Comparison of ENCODE assay signal across 23 mouse cellular contexts in the genomic region with DNA sequence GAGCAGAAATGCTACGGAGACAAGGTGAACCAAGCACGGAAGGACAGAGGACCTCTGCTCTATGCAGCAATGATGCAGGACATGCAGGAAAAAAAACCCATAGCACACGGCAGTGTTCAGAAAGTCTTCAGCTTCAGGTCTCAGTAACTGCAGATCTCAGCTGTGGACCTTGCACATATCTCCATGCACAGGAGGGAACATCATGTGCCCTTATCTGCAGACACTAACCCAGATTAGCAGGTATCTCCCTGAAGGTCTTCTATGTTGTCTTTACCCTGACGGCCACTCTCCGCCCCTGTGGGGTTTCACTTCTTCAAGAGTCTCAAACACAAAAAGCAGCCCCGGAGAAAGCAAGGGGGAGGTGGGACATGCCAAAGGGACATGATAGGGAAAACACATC.
DNase-seq lines count a peak whose midpoint lies in the region; ATAC-seq and TF ChIP-seq lines count a peak whose summit lies in the region.
"Had no signal": no experiment of that assay in that cellular context is flagged by ENCODE, and none has a peak within 500 bp of the region (broad histone marks: within the 10 kb centered on the region; RNA-seq: fewer than 3 reads in every experiment).

No protein-coding gene starts in this region.

- H3K27me3 ChIP-seq in liver, embryonic 12.5 days (replicated peaks), result no peaks in the 10 kb centered on the region
- H3K27me3 ChIP-seq in liver, postnatal 0 days (ENCODE audit: insufficient read depth, low read length), result no peaks in the 10 kb centered on the region
- H3K27me3 ChIP-seq in liver, embryonic 16.5 days (ENCODE audit: control insufficient read depth, insufficient read depth, low read depth, low read length), result no peaks in the 10 kb centered on the region
- H3K27me3 ChIP-seq: embryonic facial prominence, embryonic 12.5 days; hindbrain, embryonic 15.5 days; intestine, embryonic 15.5 days; limb, embryonic 13.5 days; neural tube, embryonic 15.5 days had no signal

- ATAC-seq in liver, embryonic 12.5 days, result peak; percentile 81
- ATAC-seq in liver, postnatal 0 days, result no peak
- ATAC-seq in liver, embryonic 16.5 days (ENCODE audit: low read depth), result peak; percentile 66
- ATAC-seq: intestine, embryonic 15.5 days had no signal

- DNase-seq in liver, postnatal 0 days, result no peak
- peak; percentile 14 for DNase-seq in c-Kit-positive CD71-positive TER-119-negative erythroid progenitor cells, embryonic 14.5 days (ENCODE audit: low read depth)
- no peak for DNase-seq in spleen, postnatal 10 days (ENCODE audit: low spot score in 2 of 2)
- DNase-seq in kidney, adult 9 months, result no peak
- no peak for DNase-seq in ovary, adult 18-20 months (ENCODE audit: low spot score)
- DNase-seq: adrenal gland, postnatal 14 days; B cell, adult 2 months; cerebellum, adult 11 months; cerebellum, postnatal 14 days; forebrain, postnatal 0 days; gastrocnemius, postnatal 14 days; kidney, adult 8-10 months; kidney, postnatal 14 days; layer of hippocampus, postnatal 36 days; lung, embryonic 14.5 days; thymus, adult 18-20 months had no signal

- no peak overlapping the region for H3K4me3 ChIP-seq in liver, embryonic 12.5 days
- no peak overlapping the region for H3K4me3 ChIP-seq in liver, postnatal 0 days (ENCODE audit: low read depth, low read length)
- H3K4me3 ChIP-seq in liver, embryonic 16.5 days (ENCODE audit: low read depth, low read length), result no peak overlapping the region
- H3K4me3 ChIP-seq: embryonic facial prominence, embryonic 12.5 days; hindbrain, embryonic 15.5 days; intestine, embryonic 15.5 days; limb, embryonic 13.5 days; neural tube, embryonic 15.5 days had no signal

- no peak for TF ChIP-seq EP300 in liver, postnatal 0 days (IDR thresholded peaks at IDR 0.05; ENCODE audit: low read depth)

- no peak overlapping the region for H3K27ac ChIP-seq in liver, embryonic 12.5 days
- H3K27ac ChIP-seq in liver, postnatal 0 days (ENCODE audit: low read depth), result no peak overlapping the region
- H3K27ac ChIP-seq in liver, embryonic 16.5 days (ENCODE audit: low read length), result no peak overlapping the region
- H3K27ac ChIP-seq: embryonic facial prominence, embryonic 12.5 days; intestine, embryonic 15.5 days; limb, embryonic 13.5 days; neural tube, embryonic 15.5 days had no signal

- no peak overlapping the region for H3K9ac ChIP-seq in liver, embryonic 12.5 days
- no peak overlapping the region for H3K9ac ChIP-seq in liver, postnatal 0 days (replicated peaks)
- H3K9ac ChIP-seq in liver, embryonic 16.5 days (ENCODE audit: low read depth, low read length), result no peak overlapping the region
- H3K9ac ChIP-seq: embryonic facial prominence, embryonic 12.5 days; hindbrain, embryonic 15.5 days; intestine, embryonic 15.5 days; limb, embryonic 13.5 days; lung, embryonic 14.5 days; neural tube, embryonic 15.5 days had no signal

- peaks cover 23% of the 10 kb centered on the region for H3K4me1 ChIP-seq in liver, embryonic 12.5 days
- no peaks in the 10 kb centered on the region for H3K4me1 ChIP-seq in liver, postnatal 0 days (ENCODE audit: insufficient read depth)
- H3K4me1 ChIP-seq in liver, embryonic 16.5 days (ENCODE audit: control insufficient read depth, low read depth, low read length), result no peaks in the 10 kb centered on the region; the same call in none of the 2 replicates
- H3K4me1 ChIP-seq: embryonic facial prominence, embryonic 12.5 days; intestine, embryonic 15.5 days; limb, embryonic 13.5 days had no signal

- H3K4me2 ChIP-seq in liver, embryonic 12.5 days, result peak overlapping the region; percentile 29
- no peak overlapping the region for H3K4me2 ChIP-seq in liver, postnatal 0 days (ENCODE audit: low read depth, low read length)
- H3K4me2 ChIP-seq in liver, embryonic 16.5 days (ENCODE audit: low read depth, low read length), result no peak overlapping the region
- H3K4me2 ChIP-seq: embryonic facial prominence, embryonic 12.5 days; hindbrain, embryonic 15.5 days; intestine, embryonic 15.5 days; limb, embryonic 13.5 days; lung, embryonic 14.5 days; neural tube, embryonic 15.5 days had no signal

- H3K36me3 ChIP-seq in liver, embryonic 12.5 days, result no peaks in the 10 kb centered on the region
- H3K36me3 ChIP-seq in liver, postnatal 0 days (replicated peaks; ENCODE audit: insufficient read depth, low read length), result no peaks in the 10 kb centered on the region
- no peaks in the 10 kb centered on the region for H3K36me3 ChIP-seq in liver, embryonic 16.5 days (ENCODE audit: control insufficient read depth, insufficient read depth)
- H3K36me3 ChIP-seq: embryonic facial prominence, embryonic 12.5 days; hindbrain, embryonic 15.5 days; intestine, embryonic 15.5 days; limb, embryonic 13.5 days; neural tube, embryonic 15.5 days had no signal

- WGBS in liver, embryonic 12.5 days (ENCODE audit: insufficient replicate concordance), result 51% methylated on average over 6 of the region's 6 CpGs
- WGBS in liver, postnatal 0 days (ENCODE audit: insufficient replicate concordance), result 61% methylated on average over 6 of the region's 6 CpGs
- 47% methylated on average over 6 of the region's 6 CpGs for WGBS in liver, embryonic 16.5 days (ENCODE audit: insufficient replicate concordance)

- no peaks in the 10 kb centered on the region for H3K9me3 ChIP-seq in liver, embryonic 12.5 days (replicated peaks)
- no peaks in the 10 kb centered on the region for H3K9me3 ChIP-seq in liver, postnatal 0 days (ENCODE audit: low read length)
- H3K9me3 ChIP-seq in liver, embryonic 16.5 days (replicated peaks; ENCODE audit: control insufficient read depth, low read length), result no peaks in the 10 kb centered on the region
- H3K9me3 ChIP-seq: embryonic facial prominence, embryonic 12.5 days; hindbrain, embryonic 15.5 days; intestine, embryonic 15.5 days; limb, embryonic 13.5 days; neural tube, embryonic 15.5 days had no signal

- TF ChIP-seq CTCF in liver, postnatal 0 days (IDR thresholded peaks at IDR 0.05; ENCODE audit: low read depth), result no peak
